In the genomic region with DNA sequence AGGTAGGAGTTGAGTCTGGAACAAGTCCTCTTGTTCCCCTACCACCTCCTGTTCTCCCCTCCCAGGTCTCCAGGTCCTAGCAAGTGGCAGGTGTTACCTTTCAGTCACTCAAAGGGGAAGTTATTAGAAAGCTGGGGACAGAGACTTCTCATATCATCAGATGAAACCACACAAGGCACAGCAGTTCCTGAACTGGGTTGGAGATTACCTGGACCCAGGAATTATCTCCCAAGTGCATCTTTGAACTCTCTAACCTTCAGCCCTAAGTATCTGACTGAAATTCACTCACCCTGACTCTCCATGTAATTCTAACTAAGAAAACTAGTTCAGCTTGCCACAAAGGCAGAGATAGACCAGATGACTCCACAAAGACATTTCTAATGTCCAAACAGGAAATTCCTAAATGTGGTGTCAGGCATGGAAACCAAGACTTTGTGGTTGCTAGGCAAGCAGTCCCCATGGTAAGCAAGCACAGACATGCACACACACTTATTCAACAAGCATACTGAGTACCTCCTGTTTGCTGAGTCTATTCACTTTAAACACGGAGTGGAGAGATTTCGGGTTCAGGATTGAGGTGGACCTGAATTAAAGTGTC, we compare ENCODE assay signal across 16 mouse cellular contexts. TPM values are rescaled to one million over a fixed set of nuclear protein-coding genes. Genes with fewer than 3 reads are reported as not detected.
DNase-seq lines count a peak whose midpoint lies in the region; ATAC-seq and TF ChIP-seq lines count a peak whose summit lies in the region.
"Had no signal": no experiment of that assay in that cellular context is flagged by ENCODE, and none has a peak within 500 bp of the region (broad histone marks: within the 10 kb centered on the region; RNA-seq: fewer than 3 reads in every experiment).

No protein-coding gene starts in this region.

- H3K36me3 ChIP-seq in lung, embryonic 14.5 days (ENCODE audit: insufficient read depth): no peaks in the 10 kb centered on the region
- H3K36me3 ChIP-seq in stomach, embryonic 14.5 days (ENCODE audit: control insufficient read depth, insufficient read depth, low read length): no peaks in the 10 kb centered on the region
- H3K36me3 ChIP-seq: embryonic facial prominence, embryonic 13.5 days; kidney, embryonic 15.5 days had no signal

- WGBS in lung, embryonic 14.5 days: 41% methylated on average over 2 of the region's 2 CpGs
- 35% methylated on average over 2 of the region's 2 CpGs for WGBS in stomach, embryonic 14.5 days

- no peaks in the 10 kb centered on the region for H3K27me3 ChIP-seq in lung, embryonic 14.5 days (ENCODE audit: insufficient read depth, low read length)
- H3K27me3 ChIP-seq in Patski: no peaks in the 10 kb centered on the region
- no peaks in the 10 kb centered on the region for H3K27me3 ChIP-seq in stomach, embryonic 14.5 days (ENCODE audit: control insufficient read depth, insufficient read depth, low read length)
- H3K27me3 ChIP-seq: embryonic facial prominence, embryonic 13.5 days; kidney, embryonic 15.5 days had no signal

- CTCF ChIA-PET in Patski (lab: Charles Lee): interaction anchor here (0.8 to 1.3 kb wide), 6 partner anchors 9 to 25 kb away, joined by 3 to 7 read pairs (median 4); no protein-coding TSS in a partner anchor

- H3K9me3 ChIP-seq in lung, embryonic 14.5 days (ENCODE audit: low read depth, low read length): no peaks in the 10 kb centered on the region
- no peaks in the 10 kb centered on the region for H3K9me3 ChIP-seq in stomach, embryonic 14.5 days (ENCODE audit: control insufficient read depth, low read depth, low read length)
- H3K9me3 ChIP-seq: embryonic facial prominence, embryonic 13.5 days; kidney, embryonic 15.5 days had no signal

- in situ Hi-C loops in Patski (cut with MboI; ENCODE audit: low pct_unique_long_range_greater_than_20kb): no loop called here

- H3K4me3 ChIP-seq in lung, embryonic 14.5 days (ENCODE audit: low read depth, low read length): no peak overlapping the region
- H3K4me3 ChIP-seq in stomach, embryonic 14.5 days (ENCODE audit: low read depth, low read length): no peak overlapping the region
- H3K4me3 ChIP-seq: embryonic facial prominence, embryonic 13.5 days; kidney, embryonic 15.5 days had no signal

- no peak overlapping the region for H3K9ac ChIP-seq in lung, embryonic 14.5 days
- no peak overlapping the region for H3K9ac ChIP-seq in stomach, embryonic 14.5 days (replicated peaks; ENCODE audit: low read depth, low read length)
- H3K9ac ChIP-seq: embryonic facial prominence, embryonic 13.5 days; forebrain, postnatal 0 days; kidney, embryonic 15.5 days had no signal

- no peak for ATAC-seq in lung, embryonic 14.5 days (ENCODE audit: insufficient read depth)
- peak; percentile 65 for ATAC-seq in Patski
- peak; percentile 33; the same call in 1 of the 2 replicates for ATAC-seq in granulocyte monocyte progenitor cell, adult 5-6 weeks (replicated peaks; ENCODE audit: poor library complexity, severe bottlenecking)
- ATAC-seq in stomach, embryonic 14.5 days (ENCODE audit: insufficient number of reproducible peaks, insufficient read depth, low FRiP score, low read depth): peak; percentile 35; the same call in 1 of the 2 replicates
- ATAC-seq: forebrain, postnatal 0 days had no signal

- H3K4me2 ChIP-seq in lung, embryonic 14.5 days: peak overlapping the region; percentile 35; the same call in 1 of the 2 replicates
- no peak overlapping the region for H3K4me2 ChIP-seq in stomach, embryonic 14.5 days (replicated peaks; ENCODE audit: low read depth, low read length)
- H3K4me2 ChIP-seq: embryonic facial prominence, embryonic 13.5 days; kidney, embryonic 15.5 days had no signal

- peak; percentile 71 for DNase-seq in lung, embryonic 14.5 days
- DNase-seq in lung, postnatal 25 days (ENCODE audit: low spot score): no peak
- DNase-seq in Patski (ENCODE audit: low read depth, low spot score): no peak
- DNase-seq in adipocyte (ENCODE audit: low spot score): no peak
- no peak for DNase-seq in testis, postnatal 14 days (ENCODE audit: low spot score)
- DNase-seq: cerebellum, adult 9-10 months; forebrain, postnatal 0 days; midbrain, embryonic 14.5 days had no signal

- H3K4me1 ChIP-seq in lung, embryonic 14.5 days (ENCODE audit: insufficient read depth): peaks cover 21% of the 10 kb centered on the region; the same call in 1 of the 2 replicates
- peaks cover 17% of the 10 kb centered on the region; the same call in 1 of the 2 replicates for H3K4me1 ChIP-seq in stomach, embryonic 14.5 days (ENCODE audit: control insufficient read depth, insufficient read depth, low read length)

- POLR2A ChIA-PET in Patski (lab: Charles Lee): interaction anchor here (0.6 to 2.3 kb wide), 2 partner anchors 11 to 27 kb away, joined by 4 to 7 read pairs; no protein-coding TSS in a partner anchor

- peak overlapping the region; percentile 91; the same call in 1 of the 2 replicates for H3K27ac ChIP-seq in lung, embryonic 14.5 days (ENCODE audit: low read depth)
- peak overlapping the region; percentile 81 for H3K27ac ChIP-seq in stomach, embryonic 14.5 days (ENCODE audit: low read length)
- H3K27ac ChIP-seq: embryonic facial prominence, embryonic 13.5 days; kidney, embryonic 15.5 days had no signal

- no peak for TF ChIP-seq CTCF in lung, embryonic 14.5 days (IDR thresholded peaks at IDR 0.05; ENCODE audit: low read depth)
- TF ChIP-seq CTCF in Patski (IDR thresholded peaks at IDR 0.05): no peak

RNA-seq across cellular contexts. Expression of a gene that starts 22.3 kb away (rescaled TPM):
- polyA plus RNA-seq in lung, embryonic 14.5 days (2014; fragmentation: Nextera tagmentation; extraction: Ambion mirVana): 38.6 and 40.4 TPM in 2 replicates
- polyA plus RNA-seq in Patski (2021): 25.3 TPM
- 37.7 and 45.6 TPM in 2 replicates for total RNA-seq in granulocyte monocyte progenitor cell, adult 5-6 weeks (2014; fragmentation: Nextera tagmentation)
- 18.4 and 24.8 TPM in 2 replicates for total RNA-seq in granulocyte monocyte progenitor cell, adult 5-6 weeks (2017)
- 36.8 and 42.8 TPM in 2 replicates for polyA plus RNA-seq in stomach, embryonic 14.5 days (2014; fragmentation: Nextera tagmentation; extraction: Ambion mirVana)

RNA-seq across cellular contexts. Expression of a gene that starts 54.9 kb away (rescaled TPM):
- polyA plus RNA-seq in lung, embryonic 14.5 days (2014; fragmentation: Nextera tagmentation; extraction: Ambion mirVana): 0.37 TPM in 1 of 2 replicates, not detected in the other
- 0.27 TPM for polyA plus RNA-seq in Patski (2021)
- not detected in 2 replicates for total RNA-seq in granulocyte monocyte progenitor cell, adult 5-6 weeks (2014; fragmentation: Nextera tagmentation)
- total RNA-seq in granulocyte monocyte progenitor cell, adult 5-6 weeks (2017): not detected in 2 replicates
- 1.00 and 2.5 TPM in 2 replicates for polyA plus RNA-seq in stomach, embryonic 14.5 days (2014; fragmentation: Nextera tagmentation; extraction: Ambion mirVana)
- total RNA-seq: forebrain, postnatal 0 days; heart, adult 18-20 months; hematopoietic stem cell, adult 5-6 weeks; left cerebral cortex, adult 18-20 months had no signal
- polyA plus RNA-seq: midbrain, embryonic 14.5 days; neural tube, embryonic 14.5 days had no signal
